Mouse (Mus musculus) cerebellum, adult 2 months (tissue): ENCODE measurements around the gene BC052040.

Source experiments
- CTCF ChIP-seq: fragments of 200-500 bp; IDR thresholded peaks from 2 replicates; pipeline ENCODE4 v1.5.1; 2011; ENCODE audit warnings: low read depth, mild to moderate bottlenecking, control low read depth, low read length, moderate library complexity, borderline replicate concordance; ENCODE audit not compliant: insufficient read depth
- POLR2A ChIP-seq: fragments of 200-500 bp; IDR thresholded peaks from 2 replicates; pipeline ENCODE4 v1.6.1; 2011; ENCODE audit warnings: low read length, control low read depth, borderline replicate concordance; ENCODE audit not compliant: insufficient read depth

DNA sequence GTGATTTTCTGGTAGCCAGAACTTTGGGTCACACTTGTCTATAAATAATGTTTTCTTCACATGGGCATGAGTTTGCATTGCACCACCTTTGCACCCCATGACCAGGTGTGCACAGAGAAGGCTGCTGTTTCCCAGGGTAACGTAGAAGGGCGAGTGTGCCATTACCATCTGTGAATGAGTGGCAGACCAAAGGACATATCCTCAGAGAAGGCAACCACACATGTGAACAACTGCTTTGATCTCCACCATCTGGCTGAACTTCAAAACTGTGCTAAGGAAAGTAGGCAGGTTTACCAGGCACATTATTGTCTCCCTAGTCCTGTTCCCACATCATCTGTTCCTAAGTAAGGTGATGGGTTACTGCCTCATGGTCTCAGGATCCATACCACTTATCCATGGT is 86.0 kb downstream of the BC052040 start:
- TF ChIP-seq CTCF: no peak
- TF ChIP-seq POLR2A: no peak
